Mouse (Mus musculus): Measurements from ENCODE around the gene Tnfrsf13c. TPM values are rescaled to one million over a fixed set of nuclear protein-coding genes. Genes with fewer than 3 reads are reported as not detected.

Gene Tnfrsf13c
- 1.2 TPM for polyA plus RNA-seq (2014; fragmentation: Illumina TruSeq; extraction: RNeasy Lipid Tissue Mini Kit (QIAGEN cat#74804); ENCODE audit: low replicate concordance)

GRCm38 (mm10) chr15:82223657-82224601 is at the start of gene Tnfrsf13c:
Tnfrsf13c (minus strand) TSS chr15:82224369.

DNA sequence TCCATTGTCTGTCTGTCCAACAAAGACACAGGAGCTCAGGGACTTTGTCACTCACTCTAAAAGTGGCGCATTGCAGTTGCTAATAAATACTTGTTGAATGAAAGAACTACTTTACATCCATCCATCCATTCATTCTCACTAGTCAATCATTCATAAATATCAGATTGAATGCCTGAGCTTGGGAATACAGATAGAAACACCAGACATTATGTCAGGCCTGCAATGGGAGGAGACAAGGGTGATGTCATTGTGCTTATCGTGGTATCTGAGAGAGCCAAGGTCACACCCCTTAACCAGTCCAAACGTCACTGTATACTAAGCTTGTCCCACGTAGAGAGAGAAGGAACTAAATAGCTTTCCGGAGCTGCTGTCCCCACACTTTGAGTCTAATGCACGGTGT is 27.9 kb upstream of the Tnfrsf13c start, which contains the start of gene 1500009C09Rik:
TSS of gene 1500009C09Rik (plus strand) at position 301 of the 400 bp plus-strand sequence.

DNA sequence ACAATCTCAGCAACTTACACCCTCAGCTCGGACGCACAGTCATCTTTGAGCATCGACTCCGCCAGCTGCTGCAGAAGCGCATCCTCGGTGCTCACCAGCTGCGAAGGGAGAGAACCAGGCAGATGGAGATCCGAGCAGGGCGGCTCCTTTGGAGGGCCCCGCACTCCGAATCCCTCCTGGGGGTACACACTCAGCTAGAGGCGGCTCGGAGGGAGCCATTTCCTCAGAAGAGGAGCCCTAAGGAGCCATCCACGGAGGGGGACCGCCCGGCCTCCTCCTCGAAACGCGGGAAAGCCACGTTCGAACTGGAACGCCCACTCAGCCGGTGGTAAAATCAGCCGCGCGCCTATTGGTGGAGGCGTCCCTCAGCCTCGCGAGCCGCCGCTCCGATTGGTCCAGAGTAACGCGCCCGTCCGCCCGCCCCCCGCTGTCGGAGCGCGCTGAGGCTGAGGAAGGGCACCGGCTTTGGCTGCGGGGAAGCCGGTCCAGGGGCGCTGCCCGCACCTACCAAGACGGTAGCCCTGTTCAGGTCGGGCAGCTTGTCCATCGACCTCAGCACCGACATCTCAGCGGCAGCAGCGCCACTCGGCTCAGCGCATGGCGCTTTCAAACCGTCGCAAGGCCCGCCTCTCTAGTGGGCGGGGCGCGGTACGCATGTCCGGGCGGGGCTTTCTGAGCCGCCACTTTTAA is 20.1 kb upstream of the Tnfrsf13c start, which contains the start of gene Cenpm:
TSS of gene Cenpm (minus strand) at position 634 of the 690 bp plus-strand sequence.

GRCm38 (mm10) chr15:82212752-82213063 is 11.5 kb downstream of the Tnfrsf13c start, which contains the start of gene Shisa8:
Shisa8 (minus strand) TSS chr15:82212815.

Other genes starting within 250 kb of the Tnfrsf13c start
- gene 1700029P11Rik, start 243.8 kb downstream of the Tnfrsf13c start, polyA plus RNA-seq (2014; fragmentation: Illumina TruSeq; extraction: RNeasy Lipid Tissue Mini Kit (QIAGEN cat#74804); ENCODE audit: low replicate concordance), result not detected
- 84.1 TPM for gene Xrcc6, start 236.5 kb downstream of the Tnfrsf13c start, polyA plus RNA-seq (2014; fragmentation: Illumina TruSeq; extraction: RNeasy Lipid Tissue Mini Kit (QIAGEN cat#74804); ENCODE audit: low replicate concordance)
- 13.1 TPM for gene Desi1, start 190.5 kb downstream of the Tnfrsf13c start, polyA plus RNA-seq (2014; fragmentation: Illumina TruSeq; extraction: RNeasy Lipid Tissue Mini Kit (QIAGEN cat#74804); ENCODE audit: low replicate concordance)
- 260 TPM for gene Snu13, start 176.8 kb downstream of the Tnfrsf13c start, polyA plus RNA-seq (2014; fragmentation: Illumina TruSeq; extraction: RNeasy Lipid Tissue Mini Kit (QIAGEN cat#74804); ENCODE audit: low replicate concordance)
- gene 4930407I10Rik, start 165.2 kb downstream of the Tnfrsf13c start, polyA plus RNA-seq (2014; fragmentation: Illumina TruSeq; extraction: RNeasy Lipid Tissue Mini Kit (QIAGEN cat#74804); ENCODE audit: low replicate concordance), result not detected
- not detected for gene Mei1, start 154.4 kb downstream of the Tnfrsf13c start, polyA plus RNA-seq (2014; fragmentation: Illumina TruSeq; extraction: RNeasy Lipid Tissue Mini Kit (QIAGEN cat#74804); ENCODE audit: low replicate concordance)
- 1.7 TPM for gene Ccdc134, start 96.4 kb downstream of the Tnfrsf13c start, polyA plus RNA-seq (2014; fragmentation: Illumina TruSeq; extraction: RNeasy Lipid Tissue Mini Kit (QIAGEN cat#74804); ENCODE audit: low replicate concordance)
- gene Srebf2, start 77.2 kb downstream of the Tnfrsf13c start, polyA plus RNA-seq (2014; fragmentation: Illumina TruSeq; extraction: RNeasy Lipid Tissue Mini Kit (QIAGEN cat#74804); ENCODE audit: low replicate concordance), result 8.6 TPM
- gene Shisa8, start 11.6 kb downstream of the Tnfrsf13c start, polyA plus RNA-seq (2014; fragmentation: Illumina TruSeq; extraction: RNeasy Lipid Tissue Mini Kit (QIAGEN cat#74804); ENCODE audit: low replicate concordance), result not detected
- gene Cenpm, start 20.4 kb upstream of the Tnfrsf13c start, polyA plus RNA-seq (2014; fragmentation: Illumina TruSeq; extraction: RNeasy Lipid Tissue Mini Kit (QIAGEN cat#74804); ENCODE audit: low replicate concordance), result 0.37 TPM
- not detected for gene 1500009C09Rik, start 28.0 kb upstream of the Tnfrsf13c start, polyA plus RNA-seq (2014; fragmentation: Illumina TruSeq; extraction: RNeasy Lipid Tissue Mini Kit (QIAGEN cat#74804); ENCODE audit: low replicate concordance)
- 0.67 TPM for gene Sept3, start 50.5 kb upstream of the Tnfrsf13c start, polyA plus RNA-seq (2014; fragmentation: Illumina TruSeq; extraction: RNeasy Lipid Tissue Mini Kit (QIAGEN cat#74804); ENCODE audit: low replicate concordance)
- gene Wbp2nl, start 74.6 kb upstream of the Tnfrsf13c start, polyA plus RNA-seq (2014; fragmentation: Illumina TruSeq; extraction: RNeasy Lipid Tissue Mini Kit (QIAGEN cat#74804); ENCODE audit: low replicate concordance), result not detected
- gene Naga, start 114.6 kb upstream of the Tnfrsf13c start, polyA plus RNA-seq (2014; fragmentation: Illumina TruSeq; extraction: RNeasy Lipid Tissue Mini Kit (QIAGEN cat#74804); ENCODE audit: low replicate concordance), result 8.7 TPM
- gene Pheta2, start 114.6 kb upstream of the Tnfrsf13c start, polyA plus RNA-seq (2014; fragmentation: Illumina TruSeq; extraction: RNeasy Lipid Tissue Mini Kit (QIAGEN cat#74804); ENCODE audit: low replicate concordance), result 0.33 TPM
- 54.0 TPM for gene Smdt1, start 114.6 kb upstream of the Tnfrsf13c start, polyA plus RNA-seq (2014; fragmentation: Illumina TruSeq; extraction: RNeasy Lipid Tissue Mini Kit (QIAGEN cat#74804); ENCODE audit: low replicate concordance)
- 330 TPM for gene Ndufa6, start 130.0 kb upstream of the Tnfrsf13c start, polyA plus RNA-seq (2014; fragmentation: Illumina TruSeq; extraction: RNeasy Lipid Tissue Mini Kit (QIAGEN cat#74804); ENCODE audit: low replicate concordance)
- gene Cyp2d22, start 155.9 kb upstream of the Tnfrsf13c start, polyA plus RNA-seq (2014; fragmentation: Illumina TruSeq; extraction: RNeasy Lipid Tissue Mini Kit (QIAGEN cat#74804); ENCODE audit: low replicate concordance), result 17.8 TPM
- gene Cyp2d11, start 169.7 kb upstream of the Tnfrsf13c start, polyA plus RNA-seq (2014; fragmentation: Illumina TruSeq; extraction: RNeasy Lipid Tissue Mini Kit (QIAGEN cat#74804); ENCODE audit: low replicate concordance), result not detected
- gene Cyp2d10, start 182.8 kb upstream of the Tnfrsf13c start, polyA plus RNA-seq (2014; fragmentation: Illumina TruSeq; extraction: RNeasy Lipid Tissue Mini Kit (QIAGEN cat#74804); ENCODE audit: low replicate concordance), result not detected
- gene Cyp2d9, start 209.1 kb upstream of the Tnfrsf13c start, polyA plus RNA-seq (2014; fragmentation: Illumina TruSeq; extraction: RNeasy Lipid Tissue Mini Kit (QIAGEN cat#74804); ENCODE audit: low replicate concordance), result not detected